Mouse (Mus musculus): Measurements from ENCODE around the gene Fam118a. TPM values are rescaled to one million over a fixed set of nuclear protein-coding genes. Genes with fewer than 3 reads are reported as not detected.
"Not testable (repeated sequence)": the region's sequence is repeated elsewhere in the genome, so short reads cannot be mapped to it uniquely, and the experiment has no call there.

The Fam118a gene
- 37.0 and 37.5 TPM in 2 replicates for polyA plus RNA-seq (2014; fragmentation: Nextera tagmentation; extraction: Ambion mirVana)

DNA sequence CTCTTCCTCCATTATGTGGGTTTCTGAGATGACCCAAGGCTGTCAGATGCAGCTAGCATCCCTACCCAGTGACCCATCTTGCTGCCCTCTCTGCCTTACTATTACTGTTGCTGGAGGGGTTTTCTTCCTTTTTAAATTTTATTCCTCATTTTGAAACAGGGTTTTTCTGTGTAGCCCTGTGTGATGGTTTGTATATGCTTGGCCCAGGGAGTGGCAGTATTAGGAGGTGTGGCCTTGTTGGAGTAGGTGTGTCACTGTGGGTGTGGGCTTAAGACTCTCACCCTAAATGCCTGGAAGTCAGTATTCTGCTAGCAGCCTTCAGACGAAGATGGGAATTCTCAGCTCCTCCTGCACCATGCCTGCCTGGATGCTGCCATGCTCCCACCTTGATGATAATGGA lies at the start of gene Fam118a:
Gene Fam118a (plus strand): TSS at position 301 of the 400 bp plus-strand sequence.
- not testable (repeated sequence) for H3K4me3 ChIP-seq (ENCODE audit: low read depth, low read length); H3K4me2 ChIP-seq; H3K36me3 ChIP-seq (ENCODE audit: insufficient read depth); H3K27me3 ChIP-seq (ENCODE audit: insufficient read depth, low read length); H3K9ac ChIP-seq; H3K9me3 ChIP-seq (ENCODE audit: low read depth, low read length); DNase-seq; H3K4me1 ChIP-seq (ENCODE audit: insufficient read depth); ATAC-seq (ENCODE audit: insufficient read depth); H3K27ac ChIP-seq (ENCODE audit: low read depth)
- WGBS, result 44% methylated on average over 1 of the region's 1 CpGs

DNA sequence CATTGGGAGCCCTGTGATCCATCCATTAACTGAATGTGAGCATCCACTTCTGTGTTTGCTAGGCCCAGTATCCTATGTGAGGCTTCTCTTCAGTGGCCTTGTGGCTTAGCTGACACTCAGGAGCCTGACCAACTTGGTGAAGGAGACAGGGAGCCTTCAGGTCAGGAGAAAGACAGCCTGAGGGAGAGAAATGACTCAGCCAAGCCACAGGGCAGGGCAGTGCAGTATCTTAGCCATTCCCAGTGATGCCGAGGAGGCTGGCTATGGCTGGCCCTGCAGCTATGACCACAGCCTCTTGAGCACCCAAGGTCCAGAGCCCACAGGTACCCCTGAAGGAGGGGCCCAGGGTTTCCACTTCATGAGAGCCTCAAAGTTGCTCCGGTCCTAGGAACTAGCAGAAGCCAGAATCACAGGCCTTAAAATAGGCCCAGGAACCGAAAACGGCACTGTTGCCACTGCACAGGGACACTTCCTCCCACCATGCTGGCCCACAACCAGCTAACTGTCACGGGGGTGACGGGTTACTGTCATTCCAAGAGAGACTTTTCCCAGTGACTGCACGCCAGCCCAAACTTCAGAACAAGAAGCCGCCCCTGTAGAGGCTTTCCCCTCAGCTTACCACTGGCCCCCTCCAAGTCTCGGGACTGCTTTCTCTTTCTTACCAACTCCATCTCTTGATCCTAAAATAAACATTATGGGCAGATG lies 47.0 kb upstream of the Fam118a start:
- Histone ChIP-seq H3K4me2 (no peak overlapping the region), H3K9ac (no peak overlapping the region), H3K4me3 (ENCODE audit: low read depth, low read length) (no peak overlapping the region), H3K4me1 (ENCODE audit: insufficient read depth) (0 out of 2 replicates have a peak, but pooled peaks cover 4% of the 10 kb centered on the region), H3K36me3 (ENCODE audit: insufficient read depth) (no peaks in the 10 kb centered on the region), H3K9me3 (ENCODE audit: low read depth, low read length) (no peaks in the 10 kb centered on the region), H3K27ac (ENCODE audit: low read depth) (no peak overlapping the region), H3K27me3 (ENCODE audit: insufficient read depth, low read length) (no peaks in the 10 kb centered on the region)
- DNase-seq (peak; percentile 50), ATAC-seq (ENCODE audit: insufficient read depth) (no peak)
- TF ChIP-seq CTCF (IDR thresholded peaks at IDR 0.05; ENCODE audit: low read depth), result no peak
- WGBS, result 60% methylated on average over 9 of the region's 9 CpGs

DNA sequence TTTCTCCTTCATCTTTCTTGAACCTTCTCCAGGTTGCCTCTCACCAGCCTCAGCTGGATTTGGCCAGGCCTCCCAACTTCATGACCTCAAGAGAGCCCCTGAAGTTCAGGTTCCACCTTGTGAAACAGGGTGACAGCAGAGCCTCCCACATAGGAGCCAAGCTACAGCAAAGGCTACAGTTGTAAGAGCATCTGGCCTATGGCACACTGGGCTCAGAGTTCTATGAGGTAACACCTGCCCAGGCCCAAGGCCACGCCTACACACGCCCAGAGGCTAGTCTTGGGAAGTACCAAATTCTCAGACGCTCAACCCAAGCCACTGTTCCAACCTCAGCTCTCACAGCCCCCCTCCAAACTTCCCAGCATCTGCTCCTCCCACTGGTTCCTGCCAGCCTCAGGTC lies 45.9 kb upstream of the Fam118a start:
- no peaks in the 10 kb centered on the region for H3K36me3 ChIP-seq (ENCODE audit: insufficient read depth)
- H3K4me2 ChIP-seq, result no peak overlapping the region
- TF ChIP-seq CTCF (IDR thresholded peaks at IDR 0.05; ENCODE audit: low read depth), result no peak
- no peak overlapping the region for H3K9ac ChIP-seq
- H3K9me3 ChIP-seq (ENCODE audit: low read depth, low read length), result no peaks in the 10 kb centered on the region
- DNase-seq (no peak), ATAC-seq (ENCODE audit: insufficient read depth) (no peak)
- H3K27ac ChIP-seq (ENCODE audit: low read depth), result no peak overlapping the region
- H3K4me3 ChIP-seq (ENCODE audit: low read depth, low read length), result no peak overlapping the region
- WGBS, result 79% methylated on average over 3 of the region's 3 CpGs
- 0 out of 2 replicates have a peak, but pooled peaks cover 4% of the 10 kb centered on the region for H3K4me1 ChIP-seq (ENCODE audit: insufficient read depth)
- no peaks in the 10 kb centered on the region for H3K27me3 ChIP-seq (ENCODE audit: insufficient read depth, low read length)

DNA sequence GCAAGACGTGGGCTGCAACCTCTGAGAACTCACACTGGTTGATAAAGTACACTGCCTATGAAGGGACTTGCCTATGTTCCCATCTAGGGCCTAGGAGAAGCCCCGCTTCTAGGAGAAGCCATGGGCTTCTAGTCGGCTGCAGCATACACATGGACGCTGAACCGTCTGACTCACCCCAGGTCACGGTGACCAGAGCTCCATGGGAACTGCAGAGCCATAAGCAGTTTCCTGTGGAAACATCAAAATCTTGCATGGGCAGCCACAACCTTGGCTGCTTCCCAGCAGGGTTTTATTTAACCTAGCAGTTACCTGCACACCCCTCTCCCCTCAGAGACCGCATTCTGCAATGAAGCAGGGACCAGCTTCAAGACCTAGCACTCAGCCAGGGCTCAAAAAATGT lies 45.0 kb upstream of the Fam118a start:
- DNase-seq (no peak), ATAC-seq (ENCODE audit: insufficient read depth) (no peak)
- H3K36me3 ChIP-seq (ENCODE audit: insufficient read depth), result no peaks in the 10 kb centered on the region
- 82% methylated on average over 7 of the region's 7 CpGs for WGBS
- H3K4me3 ChIP-seq (ENCODE audit: low read depth, low read length), result no peak overlapping the region
- no peak overlapping the region for H3K9ac ChIP-seq
- no peaks in the 10 kb centered on the region for H3K27me3 ChIP-seq (ENCODE audit: insufficient read depth, low read length)
- no peak for TF ChIP-seq CTCF (IDR thresholded peaks at IDR 0.05; ENCODE audit: low read depth)
- H3K9me3 ChIP-seq (ENCODE audit: low read depth, low read length), result no peaks in the 10 kb centered on the region
- no peak overlapping the region for H3K4me2 ChIP-seq
- no peak overlapping the region for H3K27ac ChIP-seq (ENCODE audit: low read depth)
- 0 out of 2 replicates have a peak, but pooled peaks cover 4% of the 10 kb centered on the region for H3K4me1 ChIP-seq (ENCODE audit: insufficient read depth)

DNA sequence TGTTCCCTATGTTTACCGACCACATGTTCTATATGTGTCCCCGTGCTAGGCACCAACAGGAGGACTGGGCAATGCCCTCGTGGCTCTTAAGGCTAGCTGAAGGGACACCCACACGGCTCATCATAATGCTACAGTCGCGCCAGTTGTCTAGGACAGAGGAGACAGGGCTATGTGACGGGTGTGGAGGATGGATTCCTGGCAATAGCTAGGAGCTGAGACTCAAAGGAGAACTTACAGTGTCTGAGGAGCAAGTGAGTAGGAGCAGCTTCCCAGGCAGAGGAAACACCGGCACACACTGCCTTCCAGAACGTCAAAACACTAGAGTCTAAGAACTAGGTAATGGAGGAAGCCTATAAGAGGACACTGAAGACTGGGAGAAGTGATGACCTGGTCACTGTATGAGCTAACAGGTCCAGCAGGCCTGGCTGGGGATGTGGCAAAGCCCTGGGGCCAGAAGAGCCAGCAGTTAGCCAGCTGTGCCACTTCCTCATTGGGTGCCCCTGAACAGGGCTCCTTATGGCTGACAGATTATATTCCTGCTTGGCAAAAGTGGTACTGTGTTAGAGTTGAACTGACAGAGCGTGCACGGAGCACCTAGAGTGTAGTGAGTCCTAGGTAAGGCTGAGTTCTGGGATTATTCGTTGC lies 43.1 kb upstream of the Fam118a start:
- Histone ChIP-seq H3K4me2 (no peak overlapping the region), H3K4me1 (ENCODE audit: insufficient read depth) (0 out of 2 replicates have a peak, but pooled peaks cover 4% of the 10 kb centered on the region), H3K9ac (no peak overlapping the region), H3K36me3 (ENCODE audit: insufficient read depth) (no peaks in the 10 kb centered on the region), H3K4me3 (ENCODE audit: low read depth, low read length) (no peak overlapping the region), H3K27me3 (ENCODE audit: insufficient read depth, low read length) (no peaks in the 10 kb centered on the region), H3K27ac (ENCODE audit: low read depth) (no peak overlapping the region), H3K9me3 (ENCODE audit: low read depth, low read length) (no peaks in the 10 kb centered on the region)
- no peak for TF ChIP-seq CTCF (IDR thresholded peaks at IDR 0.05; ENCODE audit: low read depth)
- DNase-seq (no peak), ATAC-seq (ENCODE audit: insufficient read depth) (no peak)
- 84% methylated on average over 12 of the region's 12 CpGs for WGBS

DNA sequence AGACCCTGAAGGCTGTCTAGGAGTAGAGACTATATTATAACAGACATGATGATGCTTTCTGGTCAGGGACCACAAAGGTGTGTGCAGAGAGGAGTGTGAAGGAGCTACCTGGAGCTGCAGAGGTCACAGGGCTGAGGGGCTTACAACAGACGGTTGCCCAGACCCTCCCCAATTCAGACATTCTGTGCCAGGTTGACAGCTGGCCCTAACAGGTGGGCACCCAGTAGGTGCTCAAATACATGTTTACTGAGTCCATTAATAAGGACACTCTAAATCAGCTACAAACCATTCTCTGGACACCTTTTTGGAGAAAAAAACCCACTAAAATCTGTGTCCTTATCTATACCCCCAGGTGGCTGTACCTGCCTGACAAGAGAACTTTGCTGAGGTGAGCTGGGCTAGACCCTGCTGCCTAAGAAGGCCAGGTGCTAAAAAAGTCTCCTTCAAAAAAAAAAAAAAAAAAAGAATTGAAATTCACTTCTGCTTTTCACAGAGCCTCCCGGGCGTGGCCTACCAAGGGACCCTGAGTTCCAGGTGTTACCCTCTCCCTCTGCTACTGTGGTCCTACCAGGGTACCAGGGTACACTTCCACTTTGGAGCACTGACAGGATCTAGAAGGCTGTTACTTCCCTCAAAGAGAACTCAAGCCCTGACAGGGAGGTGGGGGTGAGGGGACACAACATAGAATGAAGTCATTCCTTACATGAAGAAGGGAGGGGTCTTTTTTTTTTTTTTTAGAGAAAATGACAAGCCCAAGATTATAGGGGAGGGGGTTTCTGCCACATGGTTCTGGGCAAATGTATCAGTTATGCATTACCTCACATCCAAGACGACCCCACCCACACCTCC lies 42.4 kb upstream of the Fam118a start:
- no peak for TF ChIP-seq CTCF (IDR thresholded peaks at IDR 0.05; ENCODE audit: low read depth)
- WGBS, result 69% methylated on average over 4 of the region's 4 CpGs
- DNase-seq (no peak), ATAC-seq (ENCODE audit: insufficient read depth) (no peak)
- Histone ChIP-seq H3K4me3 (ENCODE audit: low read depth, low read length) (peak overlapping the region; percentile 77), H3K4me2 (peak overlapping the region; percentile 84), H3K9me3 (ENCODE audit: low read depth, low read length) (no peaks in the 10 kb centered on the region), H3K4me1 (ENCODE audit: insufficient read depth) (0 out of 2 replicates have a peak, but pooled peaks cover 4% of the 10 kb centered on the region), H3K27me3 (ENCODE audit: insufficient read depth, low read length) (no peaks in the 10 kb centered on the region), H3K9ac (peak overlapping the region; percentile 91), H3K36me3 (ENCODE audit: insufficient read depth) (no peaks in the 10 kb centered on the region), H3K27ac (ENCODE audit: low read depth) (no peak overlapping the region)
